Mouse (Mus musculus) heart, adult 8-10 months (tissue): ENCODE data around the gene H2-DMb1. TPM values are rescaled to one million over a fixed set of nuclear protein-coding genes. Genes with fewer than 3 reads are reported as not detected.

Experiments used
- DNase-seq: peaks from one replicate; pipeline ENCODE4 v3.0.0; 2022; ENCODE audit warnings: low spot score
- total RNA-seq, 4 experiments: library from RNA; stranded (reverse); gene quantifications; 2 replicates each; pipeline ENCODE4 v1.2.4; 2022

H2-DMb1 gene
- total RNA-seq, 4 experiments from 2014 or later = 1.8 to 3.0 (median 2.4) TPM

DNA sequence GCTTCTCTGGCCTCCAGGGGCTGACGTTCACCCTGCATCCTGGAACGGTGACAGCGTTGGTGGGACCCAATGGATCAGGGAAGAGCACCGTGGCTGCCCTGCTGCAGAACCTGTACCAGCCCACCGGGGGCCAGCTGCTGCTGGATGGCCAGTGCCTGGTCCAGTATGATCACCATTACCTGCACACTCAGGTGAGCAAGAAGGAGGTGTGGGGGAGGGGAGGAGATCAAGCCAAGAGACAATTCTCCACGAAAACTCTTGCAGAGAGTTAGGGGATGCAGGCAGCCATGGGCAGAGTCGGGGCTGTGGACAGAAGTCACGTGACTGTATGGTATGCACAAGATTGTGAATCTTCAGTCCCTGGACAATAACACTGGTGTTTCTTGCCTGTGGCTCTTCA lies 40.6 kb downstream of the H2-DMb1 start:
- no peak for DNase-seq

DNA sequence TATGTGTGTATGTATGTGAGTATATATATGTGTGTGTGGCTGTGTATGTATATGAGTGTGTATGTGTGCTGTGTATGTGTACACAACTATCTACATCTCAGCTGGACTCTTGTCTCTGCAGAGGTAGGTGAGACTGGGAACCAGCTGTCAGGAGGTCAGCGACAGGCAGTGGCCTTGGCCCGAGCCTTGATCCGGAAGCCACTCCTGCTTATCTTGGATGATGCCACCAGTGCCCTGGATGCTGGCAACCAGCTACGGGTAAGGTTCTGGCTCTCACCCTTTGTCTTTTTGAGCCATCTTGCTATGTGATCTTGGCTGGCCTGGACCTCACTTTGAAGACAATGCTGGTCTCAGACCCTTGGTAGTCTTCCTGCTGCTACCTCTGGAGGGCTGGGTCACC lies 41.9 kb downstream of the H2-DMb1 start:
- DNase-seq = no peak

DNA sequence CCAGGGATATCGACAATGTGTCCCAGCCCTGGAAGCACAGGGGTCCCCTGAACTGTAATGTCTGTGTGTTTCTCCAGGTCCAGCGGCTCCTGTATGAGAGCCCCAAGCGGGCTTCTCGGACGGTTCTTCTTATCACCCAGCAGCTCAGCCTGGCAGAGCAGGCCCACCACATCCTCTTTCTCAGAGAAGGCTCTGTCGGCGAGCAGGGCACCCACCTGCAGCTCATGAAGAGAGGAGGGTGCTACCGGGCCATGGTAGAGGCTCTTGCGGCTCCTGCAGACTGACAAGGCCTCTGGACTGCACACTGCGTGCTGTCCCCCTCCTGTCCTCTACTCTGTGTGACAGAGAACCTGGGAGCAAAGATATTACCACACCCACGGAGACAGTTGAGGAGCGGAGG lies 43.6 kb downstream of the H2-DMb1 start:
- DNase-seq = no peak

DNA sequence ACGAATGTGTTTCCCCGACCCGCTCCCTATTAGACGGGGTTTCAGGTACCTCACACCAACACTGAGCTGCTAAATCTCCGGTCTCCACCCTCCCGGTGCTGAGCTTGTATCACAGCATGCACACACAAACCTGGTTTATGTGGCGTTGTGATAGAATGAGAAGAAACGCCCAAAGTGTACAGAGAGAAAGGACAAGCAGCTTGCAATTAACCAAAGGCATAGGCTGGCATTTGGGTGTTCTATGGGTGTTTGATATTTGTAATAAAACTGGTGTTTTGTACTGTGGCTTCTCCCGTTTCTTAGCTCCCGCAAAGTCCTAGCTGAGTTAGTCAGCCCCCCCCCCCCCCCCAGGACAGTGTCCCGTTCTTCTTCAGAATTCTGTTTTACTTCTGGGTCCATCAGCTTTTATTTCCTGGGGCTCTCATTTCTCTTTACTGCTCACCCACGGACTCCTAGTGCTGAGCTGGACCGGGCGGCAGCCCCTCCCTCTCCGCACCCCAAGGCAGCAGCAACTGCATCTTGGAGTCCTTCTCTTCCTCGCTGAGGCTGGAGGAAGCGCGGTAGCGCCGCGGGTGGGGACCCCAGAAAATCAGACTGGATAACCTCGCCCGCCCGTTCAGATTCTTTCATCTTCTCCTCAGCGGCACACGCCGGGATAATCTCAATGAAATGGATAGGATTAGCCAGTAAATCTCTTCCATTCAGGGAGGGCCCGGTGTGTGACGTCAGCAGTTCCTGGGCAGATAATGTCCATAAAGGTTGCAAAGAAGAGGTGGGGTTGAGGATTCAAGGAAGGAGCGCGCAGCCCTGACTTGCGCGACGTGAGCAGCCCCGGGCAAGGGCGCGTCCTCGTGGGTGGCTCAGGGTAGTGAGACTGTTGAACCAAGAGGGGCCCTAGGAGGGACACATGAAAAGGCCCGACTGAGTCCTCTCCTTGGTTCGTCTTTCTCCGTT lies 44.3 kb downstream of the H2-DMb1 start, which contains the start of gene Psmb8:
Psmb8 (plus strand) TSS at position 781 of the 954 bp plus-strand sequence.
- DNase-seq = peak; percentile 94

DNA sequence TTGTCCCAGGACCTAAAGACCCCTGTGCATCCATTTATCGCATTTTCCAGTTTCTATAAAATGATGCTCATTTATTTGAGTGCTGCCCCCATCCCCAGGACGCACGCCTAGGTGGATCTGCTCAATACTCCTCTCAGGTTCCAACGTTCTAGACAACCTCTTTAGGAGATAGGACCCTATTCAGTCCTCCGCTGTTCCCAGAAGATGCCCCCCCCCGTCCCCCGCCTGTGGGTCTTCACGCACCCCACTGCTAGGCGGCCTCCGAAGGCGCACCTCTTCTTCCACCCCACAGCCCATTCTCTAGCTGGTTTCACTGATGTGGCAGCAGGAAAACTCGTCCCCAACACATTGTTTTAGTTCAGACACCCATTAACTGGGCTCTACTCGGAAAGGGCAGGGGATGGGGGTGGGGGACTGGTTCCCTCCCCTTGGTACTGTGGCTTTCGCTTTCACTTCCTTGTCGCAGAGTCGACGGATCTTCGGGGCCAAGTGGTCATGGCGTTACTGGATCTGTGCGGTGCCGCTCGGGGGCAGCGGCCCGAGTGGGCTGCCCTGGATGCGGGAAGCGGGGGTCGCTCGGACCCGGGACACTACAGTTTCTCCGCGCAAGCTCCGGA lies 45.1 kb downstream of the H2-DMb1 start:
- peak; percentile 70 for DNase-seq

DNA sequence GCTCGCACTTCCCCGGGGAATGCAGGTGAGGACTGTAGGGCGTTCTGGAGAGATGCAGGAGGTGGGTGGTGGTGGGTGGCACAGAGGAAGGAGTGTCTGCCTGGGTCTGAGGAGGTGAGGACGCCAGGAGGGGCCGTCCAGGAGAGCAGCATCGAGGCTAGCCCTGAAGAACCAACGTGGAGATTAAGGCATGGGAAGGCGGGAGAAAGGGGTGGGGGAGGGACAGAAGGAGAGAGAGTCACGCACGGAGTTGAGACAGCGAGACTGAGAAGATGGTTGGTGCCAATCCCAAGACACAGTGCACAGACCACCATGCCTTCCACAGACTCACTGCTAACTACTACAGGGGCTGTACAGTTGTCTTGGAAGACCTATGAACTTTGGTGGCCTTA lies 45.6 kb downstream of the H2-DMb1 start:
- no peak for DNase-seq

DNA sequence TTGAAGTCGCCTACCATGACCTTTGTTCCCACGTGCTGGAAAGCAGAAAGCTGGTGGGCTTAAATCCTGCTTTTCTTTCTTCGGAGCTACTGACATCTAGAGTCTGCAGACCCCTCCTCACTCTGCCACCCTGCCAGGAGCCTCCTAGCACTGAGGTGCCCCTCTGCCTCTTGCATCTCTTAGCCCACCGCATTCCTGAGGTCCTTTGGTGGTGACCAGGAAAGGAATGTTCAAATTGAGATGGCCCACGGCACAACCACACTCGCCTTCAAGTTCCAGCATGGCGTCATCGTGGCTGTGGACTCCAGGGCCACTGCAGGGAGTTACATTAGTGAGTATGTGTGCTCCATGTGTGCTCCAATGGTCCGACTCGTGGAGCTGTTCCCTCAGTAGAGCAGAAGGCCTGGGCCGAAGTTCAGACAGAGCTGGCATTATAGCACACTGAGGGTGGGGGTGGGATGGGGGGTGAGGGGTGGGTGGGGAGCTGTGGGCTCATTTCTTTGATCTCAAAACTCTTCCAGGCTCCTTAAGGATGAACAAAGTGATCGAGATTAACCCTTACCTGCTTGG lies 46.3 kb downstream of the H2-DMb1 start:
- no peak for DNase-seq

DNA sequence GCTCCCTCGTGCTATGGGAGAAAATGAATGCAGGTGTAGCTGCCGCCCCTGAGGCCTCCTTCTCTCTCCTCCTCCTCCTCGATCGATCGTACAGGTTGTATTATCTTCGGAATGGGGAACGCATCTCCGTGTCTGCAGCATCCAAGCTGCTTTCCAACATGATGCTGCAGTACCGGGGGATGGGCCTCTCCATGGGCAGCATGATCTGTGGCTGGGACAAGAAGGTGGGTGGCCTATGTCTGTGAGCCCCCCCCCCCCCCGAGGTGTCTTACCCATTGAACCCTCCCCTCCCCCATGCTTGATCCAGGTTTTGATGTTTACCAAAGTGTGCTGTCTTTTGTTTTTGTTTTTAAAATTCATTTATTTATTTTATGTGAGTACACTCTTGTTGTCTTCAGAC lies 47.2 kb downstream of the H2-DMb1 start:
- DNase-seq = no peak

DNA sequence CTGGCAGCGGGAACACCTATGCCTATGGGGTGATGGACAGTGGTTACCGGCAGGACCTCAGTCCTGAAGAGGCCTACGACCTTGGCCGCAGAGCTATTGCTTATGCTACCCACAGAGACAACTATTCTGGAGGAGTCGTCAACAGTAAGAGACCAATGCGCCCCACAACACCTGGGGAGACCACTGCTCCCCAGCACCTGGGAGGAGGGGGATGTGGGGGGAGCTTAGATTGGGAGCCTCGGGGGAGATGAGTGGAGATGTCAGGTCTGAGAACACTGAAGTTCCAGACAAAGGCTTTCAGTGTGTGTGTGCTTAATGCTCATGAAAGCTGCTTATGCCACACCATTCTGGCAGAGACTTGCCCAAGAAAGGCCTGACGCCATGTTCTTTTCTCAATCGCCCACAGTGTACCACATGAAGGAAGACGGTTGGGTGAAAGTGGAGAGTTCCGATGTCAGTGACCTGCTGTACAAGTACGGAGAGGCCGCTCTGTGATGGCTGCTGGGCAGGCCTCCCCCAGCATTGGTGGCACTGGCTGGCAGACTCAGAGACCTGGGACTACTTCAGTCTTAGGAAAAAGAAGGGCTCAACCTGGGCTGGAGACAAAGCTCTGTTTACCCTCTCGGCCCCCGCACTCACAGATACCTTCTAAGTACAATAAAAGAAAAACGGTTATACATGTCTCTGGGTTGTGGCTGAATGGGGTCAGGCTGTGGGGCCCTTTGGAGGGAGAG lies 48.1 kb downstream of the H2-DMb1 start:
- DNase-seq = no peak

DNA sequence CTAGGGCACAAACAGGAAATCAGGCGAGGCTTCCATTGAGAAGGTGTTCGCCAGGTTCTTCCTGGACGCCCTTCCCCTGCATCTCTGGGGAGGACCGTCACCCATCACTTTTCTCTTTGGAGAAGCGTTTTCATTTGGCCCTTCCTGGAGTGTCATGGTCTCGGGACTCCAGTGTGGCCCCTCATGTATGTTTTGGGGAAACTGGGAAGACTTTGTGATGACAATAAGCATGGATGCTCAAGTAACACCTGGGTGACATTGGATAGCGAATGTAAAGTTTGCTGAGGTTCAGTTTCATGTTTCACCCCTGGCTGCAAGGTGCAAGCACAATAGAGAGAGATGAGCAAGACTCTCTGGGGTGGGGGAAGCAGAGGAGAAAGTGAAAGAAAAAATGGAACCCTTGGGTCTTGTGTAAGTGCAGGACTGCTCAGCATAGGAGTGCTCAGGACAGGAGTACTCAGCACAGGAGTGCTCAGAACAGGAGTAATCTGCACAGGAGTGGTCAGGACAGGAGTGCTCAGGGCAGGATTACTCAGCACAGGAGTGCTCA lies 48.7 kb downstream of the H2-DMb1 start:
- DNase-seq = no peak

DNA sequence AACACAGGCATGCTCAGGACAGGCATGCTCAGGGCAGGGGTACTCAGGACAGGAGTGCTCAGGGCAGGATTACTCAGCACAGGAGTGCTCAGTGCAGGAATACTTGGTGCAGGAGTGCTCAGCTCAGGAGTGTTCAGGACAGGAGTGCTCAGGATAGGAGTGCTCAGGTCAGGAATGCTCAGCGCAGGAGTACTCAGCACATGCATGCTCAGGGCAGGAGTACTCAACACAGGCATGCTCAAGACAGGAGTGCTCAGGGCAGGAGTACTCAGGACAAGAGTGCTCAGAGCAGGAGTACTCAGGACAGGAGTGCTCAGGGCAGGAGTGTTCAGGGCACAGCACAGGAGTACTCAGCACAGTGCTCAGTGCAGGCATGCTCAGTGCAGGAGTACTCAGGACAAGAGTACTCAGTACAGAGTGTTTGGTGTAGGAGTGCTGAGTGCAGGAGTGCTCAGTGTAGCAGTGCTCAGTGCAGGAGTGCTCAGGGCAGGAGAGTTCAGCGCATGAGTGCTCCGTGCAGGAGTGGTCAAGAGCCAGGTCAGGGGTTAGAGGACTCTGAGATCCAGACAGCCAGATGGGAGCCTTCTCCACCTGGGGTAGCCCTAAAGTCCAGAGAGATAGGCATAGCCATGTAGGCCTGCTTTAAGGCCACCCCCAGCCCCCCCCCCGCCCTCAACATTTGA lies 50.0 kb downstream of the H2-DMb1 start:
- no peak for DNase-seq

DNA sequence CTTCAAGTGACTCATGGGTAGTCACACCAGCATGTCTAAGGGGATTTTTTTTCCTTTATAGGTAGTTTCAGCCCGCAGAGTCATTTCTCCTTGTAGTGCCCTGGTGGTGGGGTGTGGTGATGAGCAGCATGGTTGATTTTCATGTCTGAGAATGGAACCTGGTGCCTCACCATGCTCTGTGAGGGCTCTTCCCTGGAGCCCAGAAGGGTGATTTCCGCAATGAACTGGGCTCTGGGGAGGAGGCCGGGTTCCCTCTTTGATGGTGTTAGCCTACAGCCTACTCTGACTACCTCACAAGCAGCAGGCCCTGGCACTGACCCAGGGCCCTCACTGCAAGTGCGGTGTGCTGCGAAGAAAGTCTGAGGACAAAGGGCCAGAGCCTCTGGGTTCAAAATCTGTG lies 50.6 kb downstream of the H2-DMb1 start, which contains the start of gene Tap2:
Tap2 (plus strand) TSS at position 84 of the 400 bp plus-strand sequence.
- DNase-seq = no peak

DNA sequence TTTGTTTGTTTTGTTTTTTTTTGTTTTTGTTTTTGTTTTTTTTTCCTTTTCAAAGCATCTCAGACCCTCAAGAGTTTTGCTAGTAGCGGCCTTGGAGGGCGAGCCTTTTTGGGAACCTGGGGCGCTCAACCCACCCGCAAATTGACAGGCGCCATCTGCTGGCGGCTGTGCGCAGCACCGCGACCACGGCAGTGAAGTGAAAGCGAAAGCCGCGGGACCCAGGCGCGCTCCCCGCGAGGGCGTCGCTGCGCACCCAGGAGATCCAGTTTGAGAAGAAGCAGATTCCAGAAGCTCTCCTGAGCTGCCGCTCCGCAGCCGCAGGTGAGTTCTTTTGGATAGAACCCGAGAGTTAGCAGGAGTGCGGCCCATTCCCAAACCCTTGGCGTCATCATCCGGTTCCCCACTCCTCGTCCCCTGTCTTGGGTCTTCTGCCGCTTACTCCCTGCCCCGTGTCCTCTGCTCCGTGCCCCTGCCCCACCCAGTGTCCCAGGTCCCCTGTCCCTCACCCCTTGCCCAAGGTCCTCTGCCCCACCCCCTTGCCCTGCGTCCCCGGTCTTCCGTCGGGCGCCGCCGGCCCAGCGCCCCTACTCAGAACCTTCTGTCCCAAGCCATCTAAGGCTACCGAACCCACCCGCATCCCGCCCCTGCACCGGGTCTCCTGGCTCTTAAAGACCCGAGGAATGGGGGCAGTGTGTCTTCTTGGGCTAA lies 51.6 kb downstream of the H2-DMb1 start:
- peak; percentile 93 for DNase-seq

DNA sequence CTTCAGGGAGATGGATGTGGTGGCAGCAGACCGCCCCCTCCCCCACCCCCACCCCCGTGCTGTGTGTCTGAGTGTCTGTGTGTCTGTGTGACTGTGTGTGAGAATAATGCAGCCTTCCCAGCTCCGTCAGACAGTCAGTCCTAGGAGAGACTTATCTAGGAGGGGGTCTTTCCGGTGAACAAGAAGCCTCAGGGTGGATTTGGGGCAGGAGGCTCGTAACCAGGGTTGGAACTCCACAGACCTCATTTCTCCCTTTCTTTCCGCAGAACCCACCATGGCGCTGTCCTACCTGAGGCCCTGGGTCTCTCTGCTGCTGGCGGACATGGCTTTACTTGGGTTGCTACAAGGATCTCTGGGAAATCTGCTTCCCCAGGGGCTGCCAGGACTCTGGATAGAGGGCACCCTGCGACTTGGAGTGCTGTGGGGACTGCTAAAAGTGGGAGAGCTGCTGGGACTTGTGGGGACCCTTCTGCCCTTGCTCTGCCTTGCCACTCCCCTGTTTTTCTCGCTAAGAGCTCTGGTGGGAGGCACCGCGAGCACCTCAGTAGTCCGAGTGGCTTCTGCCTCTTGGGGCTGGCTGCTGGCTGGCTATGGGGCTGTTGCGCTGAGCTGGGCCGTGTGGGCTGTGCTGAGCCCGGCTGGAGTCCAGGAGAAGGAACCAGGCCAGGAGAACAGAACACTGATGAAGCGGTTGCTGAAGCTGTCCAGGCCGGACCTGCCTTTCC lies 52.3 kb downstream of the H2-DMb1 start:
- DNase-seq = peak; percentile 60

DNA sequence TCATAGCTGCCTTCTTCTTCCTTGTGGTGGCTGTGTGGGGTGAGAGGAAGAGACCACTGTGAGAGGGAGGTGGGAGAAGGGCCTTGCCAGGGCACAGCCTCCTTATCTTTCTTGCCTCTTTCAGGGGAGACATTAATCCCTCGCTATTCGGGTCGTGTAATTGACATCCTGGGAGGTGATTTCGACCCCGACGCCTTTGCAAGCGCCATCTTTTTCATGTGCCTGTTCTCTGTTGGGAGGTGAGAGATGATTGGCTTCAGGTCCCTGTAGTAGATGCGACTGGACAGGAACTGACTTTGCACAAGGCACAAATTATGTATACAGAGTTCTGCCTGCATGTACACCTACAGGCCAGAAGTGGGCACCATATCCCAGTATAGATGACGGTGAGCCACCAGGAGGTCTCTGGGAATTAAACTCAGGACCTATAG lies 52.9 kb downstream of the H2-DMb1 start:
- DNase-seq = peak; percentile 44

DNA sequence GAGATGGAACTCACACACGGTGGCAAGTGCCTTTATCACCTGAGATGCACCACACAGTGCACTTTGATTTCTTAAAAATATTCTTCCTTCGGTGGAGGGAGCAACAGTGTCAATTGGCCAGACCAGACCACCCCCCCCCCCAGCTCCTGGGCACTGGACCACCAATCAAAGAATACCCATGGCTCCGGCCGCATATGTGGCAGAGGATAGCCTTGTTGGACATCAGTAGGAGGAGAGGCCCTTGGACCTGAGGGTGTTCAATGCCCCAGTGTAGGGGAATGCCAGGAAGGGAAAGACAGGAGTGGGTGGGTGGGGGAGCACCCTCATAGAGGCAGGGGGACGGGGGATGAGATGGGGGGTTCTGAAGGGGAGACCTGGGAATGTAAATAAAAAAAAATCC lies 53.9 kb downstream of the H2-DMb1 start:
- DNase-seq = no peak

DNA sequence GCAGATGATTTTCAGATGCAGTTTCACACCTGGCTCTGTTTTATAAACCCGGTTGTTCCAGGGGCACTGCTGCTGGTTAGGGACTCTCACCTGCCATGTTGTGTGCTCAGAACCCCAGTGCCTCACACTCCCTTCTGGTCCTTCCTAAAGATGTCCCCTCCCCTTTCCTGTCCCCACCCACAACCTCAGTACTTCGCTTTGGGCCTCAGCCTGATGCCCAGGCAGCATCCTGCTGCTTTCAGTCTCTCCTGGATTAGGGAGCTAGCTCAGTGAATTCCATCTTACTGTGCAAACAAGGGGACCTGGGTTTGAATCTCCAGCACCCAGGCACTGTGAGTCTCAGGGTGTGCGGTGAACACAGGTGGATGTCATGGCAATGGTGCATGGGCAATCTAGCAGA lies 54.6 kb downstream of the H2-DMb1 start:
- no peak for DNase-seq

DNA sequence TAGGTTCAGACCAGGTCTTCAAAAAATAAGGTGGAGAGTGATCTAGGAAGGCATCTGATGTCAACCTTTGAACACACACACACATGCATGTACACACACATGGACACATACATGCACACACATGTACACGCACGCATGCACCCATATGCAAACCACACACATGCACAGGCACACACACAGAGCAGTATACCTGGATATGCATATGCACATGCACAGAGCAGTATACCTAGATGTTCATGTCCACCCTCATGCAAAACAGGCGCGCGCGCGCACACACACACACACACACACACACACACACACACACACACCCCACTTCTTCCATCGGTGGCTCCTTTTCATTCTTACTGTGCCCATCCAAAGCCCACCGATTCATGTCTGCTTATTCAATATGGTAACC lies 55.0 kb downstream of the H2-DMb1 start:
- DNase-seq = no peak

DNA sequence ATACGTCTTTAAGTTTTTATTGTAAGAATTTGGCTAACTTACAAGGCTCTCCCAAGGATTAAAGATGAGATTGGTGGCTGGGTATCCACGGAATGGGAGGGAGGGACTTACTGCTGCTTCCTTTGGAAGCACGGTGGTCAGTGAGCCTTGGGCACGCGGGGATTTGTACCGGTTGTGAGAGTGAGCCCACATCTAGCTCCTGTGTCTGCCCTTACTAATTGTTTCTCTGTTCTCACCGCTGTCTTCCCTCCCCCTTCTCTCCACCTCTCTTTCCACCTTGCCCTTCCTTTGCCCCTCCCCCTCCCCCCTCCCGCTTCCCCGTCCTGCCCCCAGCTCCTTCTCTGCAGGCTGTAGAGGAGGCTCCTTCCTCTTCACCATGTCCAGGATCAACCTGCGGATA lies 55.5 kb downstream of the H2-DMb1 start:
- no peak for DNase-seq

DNA sequence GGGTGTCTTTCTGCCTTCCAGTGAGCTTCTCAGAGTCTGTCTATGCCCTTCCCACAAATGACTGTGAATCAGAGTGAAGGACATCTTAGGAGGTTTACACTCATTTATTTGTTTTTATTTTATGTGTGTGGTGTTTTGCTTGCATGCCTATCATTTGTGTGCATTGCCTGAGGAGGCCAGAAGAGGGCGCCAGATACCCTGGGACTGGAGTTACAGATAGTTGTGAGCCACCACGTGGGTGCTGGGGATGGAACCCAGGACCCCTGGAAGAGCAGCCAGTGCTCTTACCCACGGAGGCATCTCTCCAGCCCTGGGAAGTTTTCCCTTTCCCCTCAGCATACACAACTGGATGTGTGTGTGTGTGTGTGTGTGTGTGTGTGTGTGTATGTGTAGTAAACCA lies 56.8 kb downstream of the H2-DMb1 start:
- DNase-seq = no peak
